8 mouse cellular contexts compared by ENCODE assay signal in genomic region chr10:128270287-128270841, GRCm38 (mm10). TPM values are rescaled to one million over a fixed set of nuclear protein-coding genes. Genes with fewer than 3 reads are reported as not detected.
DNase-seq lines count a peak whose midpoint lies in the region; ATAC-seq lines count a peak whose summit lies in the region.

Stat2 (plus strand) TSS chr10:128270559.

- ATAC-seq in megakaryocyte progenitor cell, adult 5-6 weeks (replicated peaks; ENCODE audit: poor library complexity), result peak; percentile 98

- peak; percentile 98 for DNase-seq in adipocyte (ENCODE audit: low spot score)
- peak; percentile 99 for DNase-seq in embryo, embryonic 10 days (ENCODE audit: low spot score)
- DNase-seq in gastrocnemius, postnatal 10 days, result peak; percentile 94
- peak; percentile 98 for DNase-seq in induced T-regulatory cell, adult 2 months (ENCODE audit: low read depth)
- DNase-seq in left cerebral cortex, adult 9 months (ENCODE audit: low spot score in 2 of 2), result peak; percentile 94 to 98
- peak; percentile 95 for DNase-seq in right cerebral cortex, postnatal 14 days
- peak; percentile 95 to 98 for DNase-seq in urinary bladder, postnatal 36 days (ENCODE audit: low spot score in 2 of 2)

RNA-seq across cellular contexts. Expression of gene Stat2, which starts in this region (rescaled TPM):
- 1 to 10 TPM; 5.9 to 7.6 TPM for total RNA-seq in gastrocnemius, postnatal 10 days (2021)
- total RNA-seq in megakaryocyte progenitor cell, adult 5-6 weeks (2015), result 9.6 and 9.8 TPM in 2 replicates
- 6.8 and 8.6 TPM in 2 replicates for total RNA-seq in megakaryocyte progenitor cell, adult 5-6 weeks (2017)

Comparison
In these comparisons a context has a peak if more than half of its experiments do, and no peak if none do; other contexts are left out.
1. Peak in every context shown above with its lines: DNase-seq and ATAC-seq.